Comparison of ENCODE assay signal across 15 mouse cellular contexts in genomic region chr1:22211795-22212194, GRCm38 (mm10).
"Had no signal": no experiment of that assay in that cellular context is flagged by ENCODE, and none has a peak within 500 bp of the region (broad histone marks: within the 10 kb centered on the region; RNA-seq: fewer than 3 reads in every experiment).

No protein-coding gene starts in this region.

- H3K27ac ChIP-seq: liver, embryonic 13.5 days; stomach, embryonic 15.5 days had no signal

- DNase-seq: kidney, adult 18-20 months; kidney, adult 9 months; kidney, postnatal 14 days; kidney, postnatal 4 days; layer of hippocampus, postnatal 36 days; liver, embryonic 13.5 days; lung, adult 2 months; lung, postnatal 14 days; lung, postnatal 4 days; midbrain, embryonic 14.5 days; right cerebral cortex, postnatal 25 days; spleen, adult 18-20 months; thymus, adult 18-20 months; thymus, postnatal 36 days had no signal

- H3K4me3 ChIP-seq: liver, embryonic 13.5 days; stomach, embryonic 15.5 days had no signal
